Mouse (Mus musculus) cerebellum, postnatal 36 days (tissue): ENCODE measurements at regions not wholly inside any gene's neighbourhood (a gene's known extent, or its start where the extent isn't known, plus 50 kb on each side); places are given as distances from the start of the nearest gene placed in this dataset.
"Not testable (repeated sequence)": the region's sequence is repeated elsewhere in the genome, so short reads cannot be mapped to it uniquely, and the experiment has no call there.

Source experiments
- DNase-seq, 2 experiments: peaks; one replicate each; pipeline ENCODE4 v3.0.0; 2021 to 2022; ENCODE audit warnings: mixed read lengths in 2 of 2

GRCm38 (mm10) chr17:6489926-6490564 lies 60.1 kb downstream of the Dynlt1b start:
- peak; percentile 57 to 64 for DNase-seq

- not testable (repeated sequence) for DNase-seq
Observed at GRCm38 (mm10) chr17:6490565-6490935, 60.6 kb downstream of the Dynlt1b start.

- peak; percentile 29 to 58 for DNase-seq
Observed at GRCm38 (mm10) chr17:6492501-6492900, 62.6 kb downstream of the Dynlt1b start.

- peak; percentile 84 for DNase-seq
Observed at GRCm38 (mm10) chr17:6492950-6493349, 63.0 kb downstream of the Dynlt1b start.

- not testable (repeated sequence) for DNase-seq
Observed at GRCm38 (mm10) chr17:6496491-6496890, 66.6 kb downstream of the Dynlt1b start.

- not testable (repeated sequence) for DNase-seq
Observed at GRCm38 (mm10) chr17:6502676-6503075, 72.8 kb downstream of the Dynlt1b start.

GRCm38 (mm10) chr17:6505896-6506295 lies 76.0 kb downstream of the Dynlt1b start:
- DNase-seq = not testable (repeated sequence)

GRCm38 (mm10) chr17:6515128-6515527 lies 85.2 kb downstream of the Dynlt1b start:
- not testable (repeated sequence) for DNase-seq

- not testable (repeated sequence) for DNase-seq
Observed at GRCm38 (mm10) chr17:6519107-6519506, 82.4 kb upstream of the Dynlt1c start.

- not testable (repeated sequence) for DNase-seq
Observed at GRCm38 (mm10) chr17:6520001-6520400, 81.5 kb upstream of the Dynlt1c start.

GRCm38 (mm10) chr17:6520751-6521150 lies 80.7 kb upstream of the Dynlt1c start:
- not testable (repeated sequence) for DNase-seq

- not testable (repeated sequence) for DNase-seq
Observed at GRCm38 (mm10) chr17:6522185-6522584, 79.3 kb upstream of the Dynlt1c start.

- DNase-seq = not testable (repeated sequence)
Observed at GRCm38 (mm10) chr17:6538723-6539122, 62.7 kb upstream of the Dynlt1c start.

GRCm38 (mm10) chr17:6547064-6547760 lies 54.3 kb upstream of the Dynlt1c start:
- DNase-seq = not testable (repeated sequence)

- DNase-seq = not testable (repeated sequence)
Observed at GRCm38 (mm10) chr17:6547937-6548336, 53.5 kb upstream of the Dynlt1c start.
